Mouse (Mus musculus): ENCODE results near the gene Fastkd3. TPM values are rescaled to one million over a fixed set of nuclear protein-coding genes. Genes with fewer than 3 reads are reported as not detected.

Fastkd3 gene
- total and polyA plus RNA-seq, 3 experiments = 18.8 to 21.5 TPM; not detected in 1

GRCm38 (mm10) chr13:68577945-68578344 lies 4.1 kb upstream of the Fastkd3 start:
- no peak for TF ChIP-seq NELFE (IDR thresholded peaks at IDR 0.05; ENCODE audit: low read depth, low read length)
- no peak for TF ChIP-seq HCFC1 (IDR thresholded peaks at IDR 0.05; ENCODE audit: low read depth, low read length)
- TF ChIP-seq POLR2AphosphoS5 (IDR thresholded peaks at IDR 0.05; ENCODE audit: borderline replicate concordance, low read depth, low read length) = no peak
- TF ChIP-seq SMC3 (IDR thresholded peaks at IDR 0.05; ENCODE audit: low read depth, low read length) = no peak
- TF ChIP-seq MAZ (IDR thresholded peaks at IDR 0.05; ENCODE audit: low read depth, low read length) = no peak
- TF ChIP-seq ZC3H11A (IDR thresholded peaks at IDR 0.05; ENCODE audit: low read depth, low read length) = no peak
- no peak for TF ChIP-seq TAL1 (IDR thresholded peaks at IDR 0.05; ENCODE audit: low read length)
- TF ChIP-seq NRF1 (IDR thresholded peaks at IDR 0.05; ENCODE audit: insufficient read depth, low read depth, low read length, poor library complexity, severe bottlenecking) = no peak
- no peak for TF ChIP-seq TBP (IDR thresholded peaks at IDR 0.05; ENCODE audit: low read depth, low read length)
- TF ChIP-seq CHD1 (IDR thresholded peaks at IDR 0.05; ENCODE audit: low read depth, low read length) = no peak
- TF ChIP-seq ZKSCAN1 (IDR thresholded peaks at IDR 0.05; ENCODE audit: low read depth, low read length) = no peak
- TF ChIP-seq ZMIZ1 (IDR thresholded peaks at IDR 0.05; ENCODE audit: low read depth, low read length) = no peak
- no peak for TF ChIP-seq E2F4 (IDR thresholded peaks at IDR 0.05; ENCODE audit: borderline replicate concordance, low read depth, low read length)
- TF ChIP-seq RAD21 (IDR thresholded peaks at IDR 0.05; ENCODE audit: low read depth, low read length) = no peak
- TF ChIP-seq POLR2A (IDR thresholded peaks at IDR 0.05; ENCODE audit: control insufficient read depth in 1 of 2, insufficient read depth in 1 of 2, low read depth in 1 of 2, low read length in 2 of 2, poor library complexity in 1 of 2) = no peak
- TF ChIP-seq UBTF (IDR thresholded peaks at IDR 0.05; ENCODE audit: borderline replicate concordance, insufficient read depth, low read depth, low read length) = no peak
- no peak for TF ChIP-seq CHD2 (IDR thresholded peaks at IDR 0.05; ENCODE audit: low read length)
- TF ChIP-seq MEF2A (IDR thresholded peaks at IDR 0.05; ENCODE audit: extremely low read depth, insufficient replicate concordance, low read depth, low read length, poor library complexity, severe bottlenecking) = no peak
- TF ChIP-seq EP300 (IDR thresholded peaks at IDR 0.05; ENCODE audit: low read depth in 1 of 2, low read length in 2 of 2) = no peak
- TF ChIP-seq RCOR1 (IDR thresholded peaks at IDR 0.05; ENCODE audit: low read depth, low read length) = no peak

More at GRCm38 (mm10) chr13:68577945-68578344, 4.1 kb upstream of the Fastkd3 start:
- peaks cover 0 to 8% of the 10 kb centered on the region in 2 experiments; a peak in 3 of 4 replicates for H3K36me3 ChIP-seq (ENCODE audit: control insufficient read depth in 1 of 2, insufficient read depth in 2 of 2, low read length in 2 of 2)
- peaks cover 16% of the 10 kb centered on the region for H3K79me2 ChIP-seq (ENCODE audit: control insufficient read depth, insufficient read depth, low read length, poor library complexity)
- H3K9me3 ChIP-seq (replicated peaks; ENCODE audit: insufficient read depth, low read length) = no peaks in the 10 kb centered on the region
- peaks cover 0 to 2% of the 10 kb centered on the region in 2 experiments; a peak in 1 of 4 replicates for H3K4me1 ChIP-seq (ENCODE audit: control insufficient read depth in 1 of 2, insufficient read depth in 2 of 2, low read length in 2 of 2)
- no peak for DNase-seq (ENCODE audit: low read depth, low spot score)
- no peak overlapping the region for H3K4me3 ChIP-seq (ENCODE audit: control insufficient read depth in 1 of 2, insufficient read depth in 1 of 2, low read depth in 2 of 2, low read length in 2 of 2)
- no peak overlapping the region for H3K27ac ChIP-seq (ENCODE audit: control insufficient read depth, low read depth, low read length)
- H3K27me3 ChIP-seq (ENCODE audit: control insufficient read depth in 1 of 2, insufficient read depth in 2 of 2, low read length in 2 of 2) = no peaks in the 10 kb centered on the region
- H3K9ac ChIP-seq (ENCODE audit: control insufficient read depth, low read depth, low read length, poor library complexity, severe bottlenecking) = no peak overlapping the region

All from MEL (cell line).